Mouse (Mus musculus) embryonic fibroblast, embryonic 13.5 days (primary cell): ENCODE data around the gene Fam89b.
A peak's percentile ranks its signal among the peaks of the same experiment; 100 is the strongest.

ENCODE experiments used
- CTCF ChIP-seq: IDR thresholded peaks from 2 replicates; pipeline ENCODE4 v1.5.1; 2011; ENCODE audit warnings: mild to moderate bottlenecking, control low read depth, low read length, moderate library complexity, borderline replicate concordance; ENCODE audit not compliant: insufficient read depth
- POLR2A ChIP-seq: IDR thresholded peaks from 2 replicates; pipeline ENCODE4 v1.6.1; 2011; ENCODE audit warnings: low read depth, mild to moderate bottlenecking, control low read depth, low read length, moderate library complexity

DNA sequence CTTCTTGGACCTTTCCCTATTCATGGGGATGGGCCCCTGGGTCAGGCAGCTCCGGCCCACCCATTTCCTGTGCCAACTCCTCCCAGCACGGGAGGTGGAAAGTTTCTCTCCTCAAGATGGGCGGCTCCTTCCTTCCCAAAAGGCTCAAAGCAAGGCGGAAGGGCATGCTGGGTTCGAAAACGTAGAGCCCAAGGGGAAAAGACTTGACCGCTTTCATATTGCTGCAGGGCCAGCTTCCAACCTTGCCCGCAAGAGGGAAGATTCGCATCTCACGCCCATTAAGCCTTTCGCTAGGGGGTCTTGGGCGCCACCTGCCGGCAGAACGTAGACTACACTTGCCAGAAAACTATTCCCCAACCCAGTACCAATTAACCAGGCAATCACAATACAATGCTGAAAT is 1.8 kb downstream of the Fam89b start:
- TF ChIP-seq CTCF (peak; percentile 83), POLR2A (no peak)
